Mouse (Mus musculus): ENCODE data around the gene Lrrk1.

GRCm38 (mm10) chr7:66406971-66407370, 18.8 kb upstream of the Lrrk1 start:
- TF ChIP-seq CTCF (IDR thresholded peaks at IDR 0.05; ENCODE audit: control insufficient read depth, insufficient read depth, insufficient read length), result no peak
- no peak for TF ChIP-seq MYOD1 (IDR thresholded peaks at IDR 0.05; ENCODE audit: control insufficient read depth, insufficient read length, low read depth)
- no peak for TF ChIP-seq MAX (IDR thresholded peaks at IDR 0.05)
- no peak for TF ChIP-seq USF1 (IDR thresholded peaks at IDR 0.05; ENCODE audit: low read depth)

All from C2C12 (cell line).